Mouse (Mus musculus) mouse trophoblast stem cell (cell line): ENCODE results near the gene Tmtc2.

Source experiments
- in situ Hi-C, 2 experiments: fragments of 300-500 bp; cut with MseI, MboI; formaldehyde crosslinking; loops; 2 replicates in 1 of 2; 3 replicates in 1 of 2; pipeline ENCODE4 v1.15.1; 2025

Gene Tmtc2

GRCm38 (mm10) chr10:105189746-105190145 is 384.5 kb downstream of the Tmtc2 start:
- in situ Hi-C loops: no loop called here

GRCm38 (mm10) chr10:105186636-105187035 is 387.6 kb downstream of the Tmtc2 start:
- in situ Hi-C loops: no loop called here

DNA sequence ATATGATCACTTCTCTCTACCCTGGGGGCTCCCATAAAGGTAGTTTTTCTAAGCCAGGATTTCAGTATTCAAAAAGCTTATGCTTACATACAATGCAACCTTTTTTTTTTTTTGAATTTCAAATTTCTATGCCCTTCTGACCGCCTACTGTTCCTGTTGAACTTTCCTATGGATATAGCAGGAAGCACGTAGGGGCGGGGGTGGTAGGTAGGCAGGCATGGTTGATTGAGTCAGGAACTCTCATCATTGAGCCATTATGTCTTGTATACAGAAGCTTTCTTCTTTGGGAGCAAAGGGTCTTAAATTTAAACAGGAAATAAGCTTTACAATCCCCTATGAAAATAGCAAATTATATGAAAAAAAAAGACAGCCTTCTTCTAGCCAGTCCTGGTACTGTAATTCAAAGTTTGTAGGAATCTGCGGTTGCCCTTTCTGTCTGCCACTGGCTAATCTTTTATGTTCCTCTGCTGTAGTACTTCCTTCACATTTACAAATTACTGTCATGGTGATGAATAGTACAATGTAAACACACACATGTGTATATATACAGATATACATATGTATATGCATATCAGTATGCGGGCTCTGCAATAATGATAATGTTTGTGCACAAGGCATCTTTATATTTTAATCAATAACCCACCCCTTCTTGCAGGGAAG is 405.7 kb downstream of the Tmtc2 start:
- in situ Hi-C loops: no loop called here

DNA sequence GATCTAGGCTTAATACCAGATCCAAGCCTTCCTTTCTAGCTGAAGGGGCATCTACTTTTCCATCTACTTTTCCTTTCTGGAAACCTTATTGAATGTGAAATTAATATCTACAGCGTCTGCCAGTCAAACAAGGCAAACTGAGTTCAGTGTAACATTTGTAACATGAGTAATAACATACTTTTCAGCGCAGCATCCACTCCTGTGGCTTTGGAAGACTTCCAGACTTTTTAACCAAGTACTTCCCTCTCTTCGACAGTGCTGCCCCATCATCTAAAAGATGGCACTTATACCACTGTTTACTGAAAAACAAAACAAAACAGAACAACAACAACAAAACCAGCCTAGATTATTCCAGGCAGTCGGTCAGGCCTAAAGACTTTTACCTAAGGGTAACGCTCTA is 409.0 kb downstream of the Tmtc2 start:
- in situ Hi-C loops: no loop called here

GRCm38 (mm10) chr10:105153789-105154188 is 420.5 kb downstream of the Tmtc2 start:
- in situ Hi-C loops: no loop called here

GRCm38 (mm10) chr10:105144382-105144781 is 429.9 kb downstream of the Tmtc2 start:
- in situ Hi-C loops: no loop called here

GRCm38 (mm10) chr10:105142201-105142600 is 432.1 kb downstream of the Tmtc2 start:
- in situ Hi-C loops: no loop called here
